Mouse (Mus musculus) cortical plate, adult 2 months (tissue): ENCODE results near the gene Tub. TPM values are rescaled to one million over a fixed set of nuclear protein-coding genes. Genes with fewer than 3 reads are reported as not detected.

Source experiments
- H3K27ac ChIP-seq: fragments of 200-500 bp; 2 replicates; pipeline ENCODE4 v1.5.1; 2012; ENCODE audit warnings: low read length, control low read depth, inconsistent platforms; ENCODE audit not compliant: insufficient read depth
- H3K4me1 ChIP-seq: fragments of 200-500 bp; 2 replicates; pipeline ENCODE4 v1.6.1; 2011; ENCODE audit warnings: low read length; ENCODE audit not compliant: control insufficient read depth, insufficient read depth
- H3K4me3 ChIP-seq: fragments of 200-500 bp; 2 replicates; pipeline ENCODE4 v1.5.1; 2011; ENCODE audit warnings: mild to moderate bottlenecking, low read length, control low read depth; ENCODE audit not compliant: insufficient read depth
- CTCF ChIP-seq: fragments of 200-500 bp; IDR thresholded peaks from 2 replicates; pipeline ENCODE4 v1.5.1; 2011; ENCODE audit warnings: mild to moderate bottlenecking, control low read depth, low read length; ENCODE audit not compliant: insufficient read depth; ENCODE audit errors: extremely low read depth
- POLR2A ChIP-seq: fragments of 200-500 bp; IDR thresholded peaks from 2 replicates; pipeline ENCODE4 v1.6.1; 2011; ENCODE audit warnings: mild to moderate bottlenecking, low read length, control low read depth; ENCODE audit not compliant: insufficient read depth; ENCODE audit errors: extremely low read depth
- polyA plus RNA-seq: library from polyadenylated mRNA; depleted of rRNA; stranded (reverse); fragments of >200 nt; gene quantifications from 2 replicates; pipeline ENCODE4 v1.2.3, GENCODE M21; 2012

The Tub gene
- polyA plus RNA-seq, 1 experiment: 161 TPM

DNA sequence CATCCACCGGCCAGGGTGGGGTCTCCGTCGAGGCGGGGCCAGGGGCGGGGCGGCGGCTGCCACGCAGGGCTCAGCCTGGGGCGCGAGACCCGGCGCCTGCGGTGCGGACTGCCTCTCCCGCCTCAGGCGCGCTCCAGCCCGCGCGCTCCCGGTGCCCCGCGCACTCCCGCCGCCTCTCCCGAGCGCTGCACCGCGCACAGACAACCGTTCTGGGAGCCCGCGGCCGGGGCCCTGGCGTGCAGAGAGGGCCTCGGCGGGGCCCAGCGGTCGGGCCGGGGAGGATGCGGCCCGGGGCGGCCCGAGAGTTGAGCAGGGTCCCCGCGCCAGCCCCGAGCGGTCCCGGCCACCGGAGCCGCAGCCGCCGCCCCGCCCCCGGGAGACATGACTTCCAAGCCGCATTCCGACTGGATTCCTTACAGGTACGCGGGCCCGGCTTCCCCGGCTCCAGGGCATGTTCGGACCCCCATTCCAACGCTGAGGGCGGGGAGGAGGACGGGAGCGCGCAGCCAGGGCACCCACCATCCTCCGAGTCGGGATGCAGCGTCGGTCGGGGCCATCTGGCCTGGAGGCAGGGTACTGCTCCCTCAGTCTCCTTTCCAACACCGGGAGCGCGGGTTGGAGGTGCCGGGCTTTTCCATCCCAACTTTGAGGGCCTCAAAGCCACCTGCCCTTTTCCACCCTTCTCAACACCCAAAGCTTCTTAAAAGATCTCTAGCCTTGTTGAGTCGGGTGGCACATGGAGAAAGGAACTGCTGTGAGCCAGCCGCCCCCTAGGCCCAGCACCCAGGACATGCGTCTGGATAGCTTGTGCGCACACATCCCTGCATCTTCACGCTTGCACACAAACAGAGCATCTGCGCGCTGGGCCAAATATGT lies 60.8 kb downstream of the Tub start:
- TF ChIP-seq POLR2A: 0 out of 2 replicates have a peak, but pooled peaks have one; percentile 17
- no peak for TF ChIP-seq CTCF
- peak overlapping the region; percentile 53 for H3K4me3 ChIP-seq
- H3K4me1 ChIP-seq: peaks cover 11% of the 10 kb centered on the region
- H3K27ac ChIP-seq: peak overlapping the region; percentile 83

- peak overlapping the region; percentile 53 for H3K4me3 ChIP-seq
- TF ChIP-seq CTCF: no peak
- peak; percentile 26; the same call in 1 of the 2 replicates for TF ChIP-seq POLR2A
- peaks cover 11% of the 10 kb centered on the region for H3K4me1 ChIP-seq
- peak overlapping the region; percentile 54 for H3K27ac ChIP-seq
These were observed 61.5 kb downstream of the Tub start for GRCm38 (mm10) chr7:109011596-109012180.

GRCm38 (mm10) chr7:109012575-109012974 lies 62.4 kb downstream of the Tub start:
- H3K4me3 ChIP-seq: peak overlapping the region; percentile 53
- TF ChIP-seq CTCF (no peak), POLR2A (no peak)
- H3K4me1 ChIP-seq: peaks cover 11% of the 10 kb centered on the region
- peak overlapping the region; percentile 54 for H3K27ac ChIP-seq

DNA sequence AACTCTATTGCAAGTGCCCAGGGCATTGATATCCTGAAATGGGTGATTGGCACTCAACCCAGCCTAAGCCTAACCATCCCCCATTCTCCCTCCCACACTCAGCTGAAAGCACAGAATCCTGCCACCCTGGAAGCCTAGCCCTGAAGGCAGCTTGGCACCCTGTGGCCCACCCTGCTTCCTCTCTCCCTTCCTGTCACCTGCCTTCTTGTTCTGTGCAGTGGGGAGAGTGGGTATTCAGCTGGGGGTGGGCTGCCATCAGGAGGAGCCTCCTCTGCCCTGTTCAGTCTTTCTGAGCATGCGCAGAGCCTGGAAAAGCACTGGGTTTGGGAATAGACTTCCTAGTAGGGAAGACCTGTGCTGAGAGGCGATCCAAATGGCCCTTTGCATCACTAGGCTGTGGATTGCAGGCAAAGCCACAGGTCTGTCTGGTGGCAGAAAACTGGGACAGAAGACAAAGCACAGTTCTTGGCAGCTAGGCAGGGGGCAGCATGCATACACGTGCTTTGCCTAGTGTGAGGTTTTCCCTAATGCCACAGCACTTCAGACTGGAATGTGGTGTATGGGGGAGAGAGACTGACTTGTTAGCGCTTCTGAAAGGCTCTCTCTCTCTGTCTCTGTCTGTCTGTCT lies 63.0 kb downstream of the Tub start:
- TF ChIP-seq CTCF (no peak), POLR2A (no peak)
- H3K27ac ChIP-seq: peak overlapping the region; percentile 54
- peaks cover 11% of the 10 kb centered on the region for H3K4me1 ChIP-seq
- H3K4me3 ChIP-seq: peak overlapping the region; percentile 53; the same call in 1 of the 2 replicates

GRCm38 (mm10) chr7:109014851-109015250 lies 64.7 kb downstream of the Tub start:
- H3K4me3 ChIP-seq: 0 out of 2 replicates have a peak overlapping the region, but pooled peaks have one; percentile 3
- H3K27ac ChIP-seq: no peak overlapping the region
- TF ChIP-seq POLR2A: no peak
- no peak for TF ChIP-seq CTCF
- peaks cover 11% of the 10 kb centered on the region for H3K4me1 ChIP-seq

- Histone ChIP-seq H3K4me1 (peaks cover 11% of the 10 kb centered on the region), H3K27ac (no peak overlapping the region), H3K4me3 (no peak overlapping the region)
- TF ChIP-seq POLR2A (no peak), CTCF (no peak)
These were observed 66.3 kb downstream of the Tub start for GRCm38 (mm10) chr7:109016378-109016923.

DNA sequence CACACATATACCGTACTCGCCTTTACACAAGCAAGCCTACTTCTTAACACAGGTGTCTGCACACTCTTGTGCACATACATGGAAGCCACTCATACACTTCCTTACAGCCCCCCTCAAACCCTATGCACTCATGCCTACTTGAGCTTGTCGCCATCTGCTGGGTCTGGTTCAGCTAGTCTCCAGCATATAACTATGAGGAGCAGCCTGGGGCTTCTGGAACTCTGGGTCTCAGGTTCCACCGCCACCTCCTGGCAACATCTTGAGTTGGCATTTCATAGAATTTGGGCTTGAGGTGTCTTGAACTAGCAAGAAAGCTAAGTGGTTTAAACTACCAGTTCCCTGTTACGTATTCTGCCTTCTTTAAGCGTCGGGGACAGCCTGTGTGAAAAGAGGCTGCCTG lies 69.1 kb downstream of the Tub start:
- H3K27ac ChIP-seq: no peak overlapping the region
- TF ChIP-seq POLR2A (no peak), CTCF (no peak)
- peaks cover 9% of the 10 kb centered on the region for H3K4me1 ChIP-seq
- no peak overlapping the region for H3K4me3 ChIP-seq

DNA sequence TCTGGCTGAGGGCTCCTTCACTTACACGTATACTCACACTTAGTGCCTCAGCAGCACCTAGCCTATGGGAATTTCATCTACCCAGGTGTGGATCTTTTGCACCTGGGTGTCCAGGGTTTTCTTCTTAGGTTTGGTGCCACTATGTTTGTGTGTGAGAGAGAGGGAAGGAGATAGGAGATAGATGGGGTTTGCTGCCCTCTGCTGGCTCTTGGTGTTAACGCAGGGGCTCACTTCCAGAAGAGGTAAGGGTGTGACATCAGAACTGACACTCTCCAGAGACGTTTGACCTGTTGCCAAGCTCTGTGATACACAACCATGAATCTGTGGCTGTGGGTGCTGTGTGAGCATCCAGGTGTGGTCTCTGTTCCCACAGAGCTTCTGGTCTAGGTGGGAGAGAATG lies 71.3 kb downstream of the Tub start:
- peaks cover 5% of the 10 kb centered on the region for H3K4me1 ChIP-seq
- H3K27ac ChIP-seq: no peak overlapping the region
- H3K4me3 ChIP-seq: no peak overlapping the region
- TF ChIP-seq CTCF: peak; percentile 74
- TF ChIP-seq POLR2A: no peak

GRCm38 (mm10) chr7:109025743-109026142 lies 75.6 kb downstream of the Tub start:
- Histone ChIP-seq H3K27ac (peak overlapping the region; percentile 6; the same call in 1 of the 2 replicates), H3K4me1 (peaks cover 9% of the 10 kb centered on the region), H3K4me3 (no peak overlapping the region)
- TF ChIP-seq CTCF (no peak), POLR2A (no peak)

DNA sequence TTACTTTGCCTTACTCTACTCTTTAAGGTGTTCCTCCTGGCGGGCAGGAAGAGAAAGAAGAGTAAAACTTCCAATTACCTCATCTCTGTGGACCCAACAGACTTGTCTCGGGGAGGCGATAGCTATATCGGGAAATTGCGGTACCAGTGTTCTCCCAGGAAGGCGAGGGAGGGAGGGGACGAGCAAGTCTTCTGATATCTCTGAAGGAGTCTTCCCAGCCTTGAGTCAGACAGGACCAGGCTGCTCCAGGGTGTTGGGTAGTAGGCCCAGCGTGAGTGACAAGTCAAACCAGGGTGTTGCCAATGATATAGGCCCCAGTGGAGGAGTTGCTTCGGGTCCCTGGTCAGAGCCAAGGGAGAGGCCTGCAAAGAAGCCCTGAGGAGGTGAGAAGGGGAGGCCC lies 76.8 kb downstream of the Tub start:
- Histone ChIP-seq H3K27ac (no peak overlapping the region), H3K4me1 (peaks cover 7% of the 10 kb centered on the region), H3K4me3 (no peak overlapping the region)
- no peak for TF ChIP-seq CTCF
- TF ChIP-seq POLR2A: no peak
